Mouse (Mus musculus): Measurements from ENCODE around the gene Prok2.

DNA sequence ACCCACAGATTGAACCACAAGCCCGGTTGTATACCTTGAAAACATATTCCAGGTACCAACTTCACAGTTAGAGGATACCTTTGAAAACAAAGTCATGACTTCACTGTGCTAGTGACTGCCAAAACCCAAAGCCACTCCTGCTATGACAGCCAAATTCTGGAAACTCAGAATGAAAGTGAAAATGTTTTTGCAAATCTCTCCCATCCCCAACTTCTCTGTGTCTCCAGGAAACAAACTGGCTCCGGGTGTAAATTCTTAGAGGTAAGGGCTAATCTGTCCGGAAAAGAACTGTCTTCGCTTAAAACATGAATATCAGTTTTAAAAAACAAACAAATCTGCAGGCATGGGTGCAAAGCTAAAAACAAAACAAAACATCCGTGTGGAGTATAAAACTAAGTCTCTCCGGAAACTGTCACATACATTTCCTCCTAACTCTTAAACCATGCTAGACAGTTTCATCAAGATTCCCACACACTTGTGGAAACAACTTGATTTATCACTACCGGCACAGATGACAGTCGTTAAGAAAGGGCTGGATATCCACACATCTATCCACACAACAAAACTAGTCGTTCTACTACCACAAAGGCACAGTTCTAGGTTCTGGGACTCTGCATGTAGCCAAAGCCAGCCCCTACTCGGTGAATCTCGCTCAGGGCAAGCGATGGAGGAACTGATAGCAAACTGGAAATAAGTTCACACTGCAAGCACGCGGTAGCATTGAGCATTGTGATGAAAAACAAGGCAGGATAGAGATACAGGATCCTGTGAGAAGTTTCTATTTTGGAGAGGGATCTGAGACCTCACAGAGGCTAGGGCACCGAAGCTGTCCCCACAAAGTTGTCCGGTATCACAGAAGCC, 60.5 kb downstream of the Prok2 start:
- no peak for TF ChIP-seq GATA1 (IDR thresholded peaks at IDR 0.05; ENCODE audit: low read length)
- TF ChIP-seq TAL1 (IDR thresholded peaks at IDR 0.05; ENCODE audit: low read length): no peak
